Mouse (Mus musculus) kidney, adult 18-20 months (tissue): ENCODE measurements around the gene Btbd17.
A peak's percentile ranks its signal among the peaks of the same experiment; 100 is the strongest.

Experiments
- DNase-seq: peaks from one replicate; pipeline ENCODE4 v3.0.0; 2021

The Btbd17 gene

GRCm38 (mm10) chr11:114795848-114796322, at the start of gene Btbd17:
TSS of gene Btbd17 (minus strand) at chr11:114795945.
- DNase-seq, result no peak

GRCm38 (mm10) chr11:114844464-114845220, 48.9 kb upstream of the Btbd17 start:
- no peak for DNase-seq

DNA sequence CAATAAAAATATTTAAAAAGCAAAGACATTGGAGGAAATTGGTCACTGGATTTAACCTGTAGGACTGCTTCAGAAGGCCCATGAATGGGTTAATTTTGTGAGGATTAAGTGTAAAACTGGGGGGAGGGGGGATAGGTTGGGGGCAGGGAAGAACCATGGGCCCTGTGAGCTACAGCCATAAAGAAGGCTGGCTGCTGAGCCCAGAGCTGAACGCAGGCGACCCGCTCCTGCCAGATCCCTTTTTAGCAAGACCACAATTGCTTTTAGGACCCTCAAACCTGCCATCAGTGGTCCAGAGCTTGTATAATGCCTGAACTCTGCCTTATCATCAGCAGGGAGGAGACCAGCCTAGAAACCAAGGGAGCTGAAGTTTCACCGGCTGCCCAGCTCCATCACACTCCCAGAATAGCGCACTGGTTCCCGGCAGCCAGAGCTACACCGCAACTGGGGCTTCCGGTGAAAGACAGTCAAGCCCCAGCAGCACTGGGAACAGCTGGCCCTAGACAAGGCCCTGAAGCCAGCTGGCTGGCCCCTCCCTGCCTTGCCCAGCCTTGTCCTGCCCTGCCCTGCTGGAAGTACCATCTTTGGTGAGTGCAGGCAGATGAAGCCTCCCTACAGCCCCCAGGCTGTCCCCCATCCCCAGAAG, 48.2 kb upstream of the Btbd17 start:
- no peak for DNase-seq

DNA sequence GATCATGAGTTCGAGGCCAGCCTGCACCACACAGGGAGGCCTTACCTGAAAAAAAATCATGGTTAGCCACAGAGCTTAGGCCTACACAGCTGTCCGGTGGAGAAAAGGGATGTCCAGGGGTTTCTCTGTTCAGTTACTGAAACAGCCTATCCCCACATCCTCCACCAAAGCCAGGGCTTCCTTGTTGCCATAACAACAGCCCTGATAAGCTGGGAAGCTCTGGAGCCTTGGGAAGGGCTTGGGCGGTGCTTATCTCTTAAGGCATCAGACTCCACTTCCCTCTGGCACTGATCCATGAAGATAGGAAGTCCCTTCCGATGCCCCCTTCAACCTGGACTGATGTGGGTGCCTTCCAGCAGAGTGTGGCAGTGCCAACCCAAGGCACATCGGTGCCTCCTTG, 37.4 kb upstream of the Btbd17 start:
- no peak for DNase-seq

DNA sequence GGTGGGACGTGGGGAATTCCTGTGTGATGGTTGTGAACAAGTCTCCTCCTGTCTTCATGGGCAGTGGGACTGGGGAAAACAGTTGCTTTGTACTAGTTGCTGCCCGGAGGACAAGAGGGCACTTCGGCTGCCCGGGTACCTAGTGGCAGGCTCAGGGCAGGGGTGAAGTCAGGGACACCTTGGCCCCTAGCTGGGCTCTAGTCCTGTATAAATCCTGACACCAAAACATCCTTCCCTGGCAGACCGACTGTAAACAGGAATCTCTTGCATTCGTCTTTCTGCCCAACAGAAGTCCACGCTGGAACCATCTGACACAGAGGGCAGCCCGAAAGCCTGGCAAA, 34.7 kb upstream of the Btbd17 start:
- DNase-seq, result no peak

DNA sequence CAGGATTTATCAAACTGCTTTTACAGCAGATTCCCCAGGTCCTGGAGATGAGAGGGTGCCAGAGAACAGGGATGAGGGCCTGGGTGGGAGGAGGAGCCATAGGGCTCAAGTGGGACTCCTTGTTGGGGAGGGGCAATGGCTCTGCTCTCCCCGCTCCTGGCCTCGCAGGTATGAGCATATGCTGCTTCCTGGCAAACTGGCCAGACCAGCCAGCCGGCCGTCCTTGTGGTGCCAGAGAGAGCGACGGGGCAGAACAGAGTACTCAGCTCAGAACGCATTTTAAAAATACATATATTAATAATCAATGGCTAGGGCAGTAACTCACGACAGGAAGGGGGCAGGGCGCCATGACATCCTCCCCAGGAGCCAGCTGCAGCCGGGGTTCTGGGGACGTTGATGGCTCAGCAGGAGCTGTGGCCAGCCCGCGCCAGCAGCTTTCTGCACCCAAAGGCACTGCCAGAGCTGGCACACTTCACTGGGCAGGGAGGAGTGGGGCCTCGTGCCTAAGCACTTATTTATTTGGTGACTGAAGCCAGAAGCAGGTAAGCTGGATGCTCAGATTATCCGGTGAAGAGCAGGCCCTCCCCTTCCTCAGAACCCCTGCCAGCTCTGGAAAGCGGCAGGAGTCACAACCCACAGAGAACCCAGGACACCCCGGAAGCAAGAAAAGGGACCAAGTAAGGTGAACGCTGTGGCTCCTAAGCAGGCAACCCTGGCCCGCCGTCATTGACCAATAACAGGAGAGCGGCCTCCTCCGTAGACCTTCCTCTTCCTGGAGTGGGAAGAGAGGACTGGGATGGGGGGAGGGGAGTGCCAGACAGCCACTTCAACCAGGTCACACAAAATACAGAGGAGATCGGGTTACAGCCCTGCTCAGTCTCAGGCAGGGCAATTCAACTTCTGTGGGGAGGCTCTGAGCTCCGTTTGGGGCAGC, 34.0 kb upstream of the Btbd17 start:
- peak; percentile 87 for DNase-seq

DNA sequence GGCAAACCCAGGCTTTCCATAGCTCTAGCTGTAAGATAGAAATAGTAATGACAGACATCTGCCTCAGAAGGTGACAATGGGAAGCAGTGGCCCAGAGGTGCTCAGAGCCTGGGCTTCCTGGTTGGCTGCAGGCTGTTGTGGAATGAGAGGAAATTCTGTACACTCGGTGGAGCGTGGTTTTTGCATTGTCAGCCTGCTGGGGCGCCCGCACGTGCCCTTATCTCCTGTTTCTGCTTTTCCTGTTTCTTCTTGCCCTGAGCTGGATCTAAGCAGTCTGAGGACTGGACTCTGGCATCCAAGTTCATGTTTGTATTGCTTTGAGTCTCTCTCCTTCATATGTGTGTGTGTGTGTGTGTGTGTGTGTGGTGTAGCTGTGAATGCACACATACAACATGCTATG, 30.9 kb upstream of the Btbd17 start:
- peak; percentile 78 for DNase-seq

GRCm38 (mm10) chr11:114823199-114823725, 27.5 kb upstream of the Btbd17 start:
- DNase-seq, result no peak

DNA sequence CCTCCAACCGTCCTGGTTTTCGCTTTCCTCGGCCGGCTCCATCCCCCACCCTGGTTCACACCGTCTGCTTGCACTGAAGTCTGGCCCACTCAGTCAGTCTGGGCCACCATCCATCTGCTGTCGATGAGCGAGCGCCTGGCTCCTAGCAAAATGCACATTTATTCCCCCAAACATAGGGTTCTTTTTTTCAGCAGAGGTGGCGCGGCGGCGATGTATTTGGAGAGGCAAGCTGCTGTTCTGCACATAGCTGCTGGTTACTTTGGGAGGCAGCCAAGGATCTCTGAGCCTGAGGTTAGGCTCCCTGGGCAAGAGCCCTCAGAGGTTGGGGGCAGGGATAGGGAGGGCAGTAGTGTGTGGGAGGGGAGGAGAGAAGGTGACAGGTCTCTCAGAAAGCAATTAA, 27.0 kb upstream of the Btbd17 start:
- peak; percentile 76 for DNase-seq

DNA sequence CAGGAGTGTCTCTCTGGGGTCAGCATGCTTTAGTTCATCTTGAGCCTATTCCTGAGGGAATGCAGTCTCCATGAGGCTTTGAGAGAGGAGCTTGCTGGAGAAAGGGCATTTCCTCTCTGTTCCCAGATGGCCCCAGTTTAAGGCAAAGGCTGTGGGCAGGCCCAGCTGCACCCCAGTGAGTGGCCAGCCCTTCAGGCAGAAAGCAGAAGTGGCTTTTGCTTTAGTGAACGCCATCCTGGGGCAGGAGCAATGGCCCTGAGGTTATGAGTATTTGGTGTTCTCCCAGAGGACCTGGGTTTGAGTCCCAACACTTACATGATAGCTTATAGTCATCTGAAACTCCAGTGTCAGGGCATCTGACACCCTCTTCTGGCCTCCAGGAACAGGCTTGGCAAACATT, 25.6 kb upstream of the Btbd17 start:
- no peak for DNase-seq

DNA sequence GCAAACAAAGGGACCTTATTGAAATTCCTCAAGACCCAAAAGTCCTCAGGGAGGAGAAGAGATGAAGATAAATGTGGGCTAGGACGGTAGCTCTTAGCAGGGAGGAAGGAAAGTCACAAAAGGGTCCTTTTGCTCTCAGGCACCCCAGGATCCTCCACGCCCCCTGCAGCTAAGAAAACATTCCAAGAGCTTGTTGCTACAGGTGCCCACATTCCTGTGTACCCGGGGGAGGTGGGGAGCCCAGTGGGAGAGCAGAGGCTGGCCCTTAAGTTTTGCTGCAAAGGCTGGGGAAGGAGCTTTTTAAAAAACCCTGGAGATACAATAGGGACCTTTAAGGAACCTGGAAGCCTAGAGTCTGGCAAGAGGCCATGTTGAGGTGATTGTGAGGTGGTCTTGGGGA, 24.7 kb upstream of the Btbd17 start:
- DNase-seq, result no peak

DNA sequence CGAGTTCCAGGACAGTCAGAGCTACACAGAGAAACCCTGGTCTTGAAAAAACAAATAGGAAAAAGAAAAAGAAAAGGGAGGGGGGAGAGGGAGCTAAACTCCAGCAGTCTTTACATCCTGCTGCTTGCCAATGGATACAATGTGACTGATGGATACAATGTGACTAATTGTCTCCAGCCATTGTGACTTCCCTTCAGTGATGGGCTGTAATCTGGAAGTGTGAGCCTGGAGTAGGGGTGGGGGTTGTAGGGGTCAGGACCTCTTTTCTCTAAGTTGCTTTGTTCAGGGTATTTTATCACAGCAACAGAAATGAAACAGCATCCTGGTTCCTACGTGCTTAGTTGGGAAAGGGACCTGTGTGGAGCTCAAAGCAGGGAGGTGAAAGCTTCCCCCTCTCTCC, 23.4 kb upstream of the Btbd17 start:
- DNase-seq, result no peak

GRCm38 (mm10) chr11:114818185-114818584, 22.4 kb upstream of the Btbd17 start:
- no peak for DNase-seq

DNA sequence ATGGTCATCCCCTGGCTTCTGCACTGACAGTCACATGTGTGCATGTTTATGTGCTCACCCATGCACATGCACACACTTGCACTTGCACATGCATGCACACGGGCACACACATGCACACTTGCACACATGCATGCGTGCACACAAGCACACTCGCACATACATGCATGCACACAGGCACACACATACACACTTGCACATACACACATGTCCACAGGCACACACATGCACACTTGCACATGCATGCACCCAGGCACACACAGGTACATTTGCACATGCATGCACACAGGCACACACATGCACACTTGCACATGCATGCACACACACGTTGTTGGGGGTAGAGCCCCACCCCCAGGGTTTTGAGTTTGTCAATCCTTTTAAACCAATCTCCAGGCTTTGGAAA, 21.2 kb upstream of the Btbd17 start:
- no peak for DNase-seq

GRCm38 (mm10) chr11:114814873-114815592, 19.3 kb upstream of the Btbd17 start:
- DNase-seq, result no peak

GRCm38 (mm10) chr11:114812731-114813240, 17.0 kb upstream of the Btbd17 start:
- peak; percentile 94 for DNase-seq

GRCm38 (mm10) chr11:114810344-114810743, 14.6 kb upstream of the Btbd17 start:
- DNase-seq, result no peak

GRCm38 (mm10) chr11:114809371-114809770, 13.6 kb upstream of the Btbd17 start:
- DNase-seq, result no peak

DNA sequence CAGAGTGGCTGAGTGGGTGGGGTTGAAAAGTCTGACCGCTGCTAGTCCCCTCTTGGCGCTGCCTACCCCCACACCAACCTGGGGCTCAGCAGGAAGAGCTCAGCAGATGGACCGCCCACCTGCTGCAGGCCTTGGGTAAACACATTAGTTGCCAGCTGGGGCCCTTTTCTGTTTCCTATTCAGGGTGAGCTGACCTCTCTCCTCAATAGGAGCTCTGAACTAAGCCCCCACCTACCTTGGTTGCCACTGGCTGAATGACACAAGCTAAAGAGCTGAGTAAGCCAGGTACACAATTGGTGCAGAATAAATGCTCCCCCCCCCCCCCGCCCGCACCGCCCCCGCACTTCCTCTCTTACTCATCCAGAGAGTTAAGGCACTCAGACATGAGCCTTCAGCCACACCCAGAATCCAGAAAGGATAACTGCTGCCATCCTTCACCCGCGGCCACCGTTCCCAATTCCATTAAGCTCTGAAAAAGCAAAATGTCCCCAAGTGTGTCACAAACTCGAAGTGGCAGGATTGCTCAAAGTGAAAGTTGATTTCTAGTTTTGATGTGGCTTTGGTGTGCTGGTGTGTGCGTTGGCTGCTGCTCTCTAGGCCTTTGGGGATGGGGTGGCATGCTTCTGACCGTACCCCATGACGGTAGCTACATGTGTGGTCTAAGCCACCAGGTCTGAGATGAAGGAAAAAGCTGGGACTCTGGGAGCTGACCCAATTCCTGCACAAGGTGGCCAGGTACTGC, 12.1 kb upstream of the Btbd17 start:
- no peak for DNase-seq

- no peak for DNase-seq
Measured at GRCm38 (mm10) chr11:114807025-114807424, 11.3 kb upstream of the Btbd17 start.

DNA sequence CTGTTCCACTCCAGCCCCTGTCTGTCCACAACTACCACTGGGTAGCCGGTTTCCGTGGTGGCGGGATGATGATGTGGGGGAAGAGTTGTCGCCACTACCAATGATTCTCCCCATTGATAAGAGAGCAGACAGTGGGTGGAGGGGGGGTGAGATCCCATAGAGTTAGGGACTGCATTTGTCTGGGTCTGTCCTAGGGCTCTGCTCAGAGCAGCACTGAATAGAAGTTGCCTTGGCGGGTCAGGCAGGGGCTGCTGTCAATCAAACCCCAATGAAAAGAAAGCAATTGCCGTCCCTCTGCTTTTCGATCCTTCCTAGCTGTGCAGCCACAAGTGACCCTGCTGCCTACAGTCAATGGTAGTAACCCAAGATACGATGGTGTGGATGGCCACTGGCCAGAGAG, 8.2 kb upstream of the Btbd17 start:
- no peak for DNase-seq
